Mouse (Mus musculus) intestine, embryonic 14.5 days (tissue): ENCODE measurements around the gene Hmg20b. TPM values are rescaled to one million over a fixed set of nuclear protein-coding genes. Genes with fewer than 3 reads are reported as not detected.

Source experiments
- ATAC-seq: fragments of 200-750 bp; cut with Nextera tagmentation; replicated peaks from 2 replicates; pipeline ENCODE4 v1.8.0; 2017; ENCODE audit warnings: low read depth, moderate number of reproducible peaks, moderate TSS enrichment, moderate library complexity; ENCODE audit not compliant: low FRiP score, low TSS enrichment
- DNase-seq: peaks from one replicate; pipeline ENCODE4 v3.0.0-alpha.2; 2018; ENCODE audit warnings: low spot score
- H3K27ac ChIP-seq: fragments of 300-500 bp; sonication (generic); 2 replicates; pipeline ENCODE4 v1.5.1; 2014; ENCODE audit warnings: low read depth, mild to moderate bottlenecking, control low read depth
- H3K27me3 ChIP-seq: fragments of 300-500 bp; sonication (generic); replicated peaks from 2 replicates; pipeline ENCODE4 v1.6.1; 2014; ENCODE audit warnings: low read length, control low read depth; ENCODE audit not compliant: control insufficient read depth, insufficient read depth
- H3K36me3 ChIP-seq: fragments of 300-500 bp; sonication (generic); 2 replicates; pipeline ENCODE4 v1.6.1; 2014; ENCODE audit warnings: low read length, control low read depth; ENCODE audit not compliant: control insufficient read depth, insufficient read depth
- H3K4me1 ChIP-seq: fragments of 300-500 bp; sonication (generic); replicated peaks from 2 replicates; pipeline ENCODE4 v1.6.1; 2014; ENCODE audit warnings: low read length, control low read depth, mixed read lengths; ENCODE audit not compliant: control insufficient read depth, insufficient read depth
- H3K4me2 ChIP-seq: fragments of 300-500 bp; sonication (generic); 2 replicates; pipeline ENCODE4 v1.6.1; 2014; ENCODE audit warnings: low read length
- H3K4me3 ChIP-seq: fragments of 300-500 bp; sonication (generic); 2 replicates; pipeline ENCODE4 v1.5.1; 2014; ENCODE audit warnings: low read depth, low read length, control low read depth, mixed read lengths
- H3K9ac ChIP-seq: fragments of 300-500 bp; sonication (generic); 2 replicates; pipeline ENCODE4 v1.6.1; 2014; ENCODE audit warnings: mild to moderate bottlenecking, low read length
- H3K9me3 ChIP-seq: fragments of 300-500 bp; sonication (generic); 2 replicates; pipeline ENCODE4 v1.6.1; 2016; ENCODE audit warnings: low read length, control low read depth; ENCODE audit not compliant: control insufficient read depth
- WGBS: fragments of 180-500 bp; shearing (Covaris S2); extraction: QIAGEN DNeasy Blood & Tissue Kit; methylation state at CpG from one replicate; pipeline ENCODE4 v1.1.7; 2014; 5-methylcytosine and 5-hydroxymethylcytosine counted together
- polyA plus RNA-seq: library from polyadenylated mRNA; unstranded; fragments of >200 nt; fragmentation: Nextera tagmentation; extraction: Ambion mirVana; gene quantifications from 2 replicates; pipeline ENCODE4 v1.2.1, GENCODE M21; 2014

Hmg20b gene
- polyA plus RNA-seq, 1 experiment from 2014 or later = 86.8 TPM

DNA sequence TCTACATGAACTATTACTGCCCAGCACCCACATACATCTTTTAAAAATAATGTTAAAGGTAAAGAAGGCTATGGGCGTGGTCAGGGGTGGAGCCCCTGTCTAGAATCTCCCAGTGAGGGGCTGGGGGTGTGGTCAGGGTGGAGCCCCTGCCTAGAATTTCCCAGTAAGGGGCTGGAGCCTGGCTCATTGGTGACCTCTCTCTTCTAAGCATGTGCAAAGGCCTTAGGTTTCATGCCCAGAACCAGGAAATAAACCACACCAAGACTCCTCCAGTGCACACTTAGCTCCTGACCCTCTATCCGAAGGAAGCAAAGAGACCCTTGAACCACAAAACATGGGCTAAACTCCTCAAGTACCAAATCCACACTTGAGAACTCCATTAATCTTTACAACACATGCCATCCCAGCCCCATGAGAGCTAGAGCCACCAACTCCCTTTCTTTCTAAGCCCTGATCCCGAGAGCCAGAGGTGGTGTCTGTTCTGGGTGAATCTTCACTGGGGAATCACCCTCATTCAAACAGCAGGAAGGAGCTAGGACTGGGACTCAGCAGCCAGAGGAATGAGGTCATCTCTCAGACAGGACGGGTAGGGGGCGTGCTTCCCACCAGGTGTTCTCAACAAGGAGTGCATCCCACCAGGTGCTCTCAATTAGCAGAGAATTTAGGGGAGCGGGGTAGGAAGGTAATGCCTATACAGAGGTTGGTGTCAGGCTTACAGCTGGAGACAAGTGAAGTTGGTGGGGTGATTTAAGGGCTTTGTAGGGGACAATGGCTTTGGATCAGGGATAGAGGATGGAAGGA lies 26.5 kb upstream of the Hmg20b start:
- ATAC-seq = no peak
- DNase-seq = peak; percentile 55
- WGBS = 38% methylated on average over 6 of the region's 6 CpGs
- H3K9me3 ChIP-seq = no peaks in the 10 kb centered on the region
- peaks cover 15% of the 10 kb centered on the region for H3K4me1 ChIP-seq
- H3K36me3 ChIP-seq = peaks cover 37% of the 10 kb centered on the region
- peak overlapping the region; percentile 71 for H3K4me3 ChIP-seq
- H3K27ac ChIP-seq = peak overlapping the region; percentile 27; the same call in 1 of the 2 replicates
- H3K9ac ChIP-seq = peak overlapping the region; percentile 85
- H3K27me3 ChIP-seq = no peaks in the 10 kb centered on the region
- H3K4me2 ChIP-seq = peak overlapping the region; percentile 86

DNA sequence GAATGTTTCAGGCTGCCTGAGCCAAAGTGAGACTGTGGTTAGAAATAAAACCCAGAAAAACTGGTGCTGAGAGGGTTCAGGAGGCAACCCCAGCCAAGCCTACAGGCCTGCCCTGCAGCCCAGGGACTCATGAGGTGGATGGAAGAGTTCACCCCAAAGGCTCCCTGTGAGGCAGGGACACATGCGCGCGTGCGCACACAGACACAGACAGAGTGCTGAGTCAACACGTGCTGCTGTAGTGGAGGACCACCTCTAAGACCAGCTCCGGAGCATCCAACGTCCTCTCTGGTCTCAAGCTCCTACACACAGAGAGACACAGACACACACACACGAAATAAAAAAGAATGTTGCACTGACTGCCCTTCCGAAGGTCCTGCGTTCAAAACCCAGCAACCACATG lies 25.0 kb upstream of the Hmg20b start:
- Histone ChIP-seq H3K9ac (no peak overlapping the region), H3K9me3 (no peaks in the 10 kb centered on the region), H3K4me1 (peaks cover 15% of the 10 kb centered on the region), H3K4me3 (no peak overlapping the region), H3K27ac (no peak overlapping the region), H3K36me3 (peaks cover 51% of the 10 kb centered on the region), H3K4me2 (no peak overlapping the region), H3K27me3 (no peaks in the 10 kb centered on the region)
- DNase-seq (no peak), ATAC-seq (no peak)
- WGBS = 94% methylated on average over 10 of the region's 10 CpGs

DNA sequence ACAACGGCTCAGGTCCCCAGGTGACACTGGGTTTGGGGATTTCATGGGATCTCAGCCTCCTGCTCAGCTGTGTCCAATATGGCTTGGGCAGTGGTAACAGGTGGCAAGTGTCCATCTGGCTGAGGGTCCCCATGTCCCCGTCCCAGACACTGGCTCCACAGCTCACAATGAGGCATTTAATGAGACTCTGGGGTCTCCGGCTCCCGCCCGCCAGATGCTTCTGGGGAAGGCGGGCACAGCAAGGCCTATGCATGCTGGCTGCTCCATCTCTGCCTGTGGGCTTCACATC lies 16.9 kb upstream of the Hmg20b start:
- DNase-seq = no peak
- WGBS = 82% methylated on average over 6 of the region's 6 CpGs
- H3K4me1 ChIP-seq = peaks cover 19% of the 10 kb centered on the region
- no peak overlapping the region for H3K4me3 ChIP-seq
- no peak overlapping the region for H3K4me2 ChIP-seq
- ATAC-seq = no peak
- peaks cover 59% of the 10 kb centered on the region for H3K36me3 ChIP-seq
- H3K27me3 ChIP-seq = peaks cover 29% of the 10 kb centered on the region
- no peak overlapping the region for H3K9ac ChIP-seq
- H3K9me3 ChIP-seq = no peaks in the 10 kb centered on the region
- no peak overlapping the region for H3K27ac ChIP-seq

GRCm38 (mm10) chr10:81366477-81367206 lies 16.4 kb upstream of the Hmg20b start:
- 76% methylated on average over 6 of the region's 6 CpGs for WGBS
- DNase-seq (no peak), ATAC-seq (no peak)
- Histone ChIP-seq H3K9me3 (no peaks in the 10 kb centered on the region), H3K4me3 (no peak overlapping the region), H3K27me3 (peaks cover 29% of the 10 kb centered on the region), H3K9ac (no peak overlapping the region), H3K4me2 (no peak overlapping the region), H3K36me3 (peaks cover 59% of the 10 kb centered on the region), H3K27ac (no peak overlapping the region), H3K4me1 (peaks cover 19% of the 10 kb centered on the region)

GRCm38 (mm10) chr10:81365672-81366476 lies 15.6 kb upstream of the Hmg20b start, which contains the start of gene 4930404N11Rik:
Gene 4930404N11Rik, minus strand, starts transcription at chr10:81365816.
- H3K27ac ChIP-seq = no peak within 1 kb of the TSS
- peaks cover 53% of the 10 kb centered on the region for H3K36me3 ChIP-seq
- H3K4me2 ChIP-seq = peak within 1 kb of the TSS; percentile 56
- WGBS = 35% methylated on average over 12 of the region's 12 CpGs
- H3K9me3 ChIP-seq = no peaks in the 10 kb centered on the region
- H3K9ac ChIP-seq = 0 out of 2 replicates have a peak within 1 kb of the TSS, but pooled peaks have one; percentile 16
- DNase-seq = peak; percentile 72
- peak within 1 kb of the TSS; percentile 32; the same call in 1 of the 2 replicates for H3K4me3 ChIP-seq
- peaks cover 29% of the 10 kb centered on the region for H3K27me3 ChIP-seq
- ATAC-seq = peak; percentile 26
- peaks cover 19% of the 10 kb centered on the region for H3K4me1 ChIP-seq

DNA sequence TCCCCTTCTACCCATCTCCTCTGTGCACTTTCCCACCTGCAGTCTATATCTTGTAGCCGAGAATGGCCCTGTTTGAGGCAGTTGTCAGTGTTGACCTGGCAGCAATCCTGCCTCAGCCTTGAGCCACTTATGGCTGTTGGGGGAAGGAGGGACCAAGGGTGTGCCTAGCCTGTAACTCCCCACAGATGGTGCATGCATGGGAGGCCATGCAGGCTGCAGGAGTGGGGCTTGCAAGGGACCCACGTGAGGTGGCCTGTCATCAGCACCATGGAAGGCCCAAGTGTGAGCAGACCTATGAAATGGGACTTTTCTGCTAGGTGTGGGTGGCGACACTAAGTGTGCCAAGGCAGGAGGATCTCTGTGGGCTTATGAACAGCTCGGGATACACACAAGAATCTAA lies 14.8 kb upstream of the Hmg20b start:
- WGBS = 37% methylated on average over 4 of the region's 4 CpGs
- peak overlapping the region; percentile 32; the same call in 1 of the 2 replicates for H3K4me3 ChIP-seq
- H3K4me2 ChIP-seq = no peak overlapping the region
- no peaks in the 10 kb centered on the region for H3K9me3 ChIP-seq
- peaks cover 19% of the 10 kb centered on the region for H3K4me1 ChIP-seq
- DNase-seq (no peak), ATAC-seq (peak; percentile 21; the same call in 1 of the 2 replicates)
- H3K27me3 ChIP-seq = peaks cover 29% of the 10 kb centered on the region
- H3K36me3 ChIP-seq = peaks cover 45% of the 10 kb centered on the region
- H3K27ac ChIP-seq = no peak overlapping the region
- no peak overlapping the region for H3K9ac ChIP-seq

DNA sequence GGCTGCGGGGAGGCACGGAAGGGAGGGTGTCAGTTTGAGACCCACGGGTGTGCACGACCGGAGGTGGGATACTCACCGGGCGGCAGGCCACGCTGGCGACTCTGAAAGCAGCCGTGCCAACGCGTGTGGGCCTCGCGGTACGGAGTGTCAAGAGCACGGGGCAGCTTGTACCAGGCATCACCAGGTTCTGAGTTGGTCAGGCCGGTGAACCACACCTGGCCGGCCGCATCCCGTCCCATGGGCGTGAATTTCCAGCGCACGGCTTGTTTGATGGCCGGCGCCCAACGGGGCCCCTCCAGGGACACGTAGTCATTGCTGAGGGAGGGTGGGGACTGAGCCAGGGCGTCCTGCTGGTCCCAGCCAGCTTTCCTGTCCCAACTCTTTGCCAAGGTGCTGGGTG lies 14.4 kb upstream of the Hmg20b start:
- ATAC-seq (peak; percentile 6; the same call in 1 of the 2 replicates), DNase-seq (no peak)
- peak overlapping the region; percentile 56 for H3K4me2 ChIP-seq
- no peak overlapping the region for H3K27ac ChIP-seq
- H3K9me3 ChIP-seq = no peaks in the 10 kb centered on the region
- H3K27me3 ChIP-seq = peaks cover 29% of the 10 kb centered on the region
- peak overlapping the region; percentile 32; the same call in 1 of the 2 replicates for H3K4me3 ChIP-seq
- H3K36me3 ChIP-seq = peaks cover 41% of the 10 kb centered on the region
- 0 out of 2 replicates have a peak overlapping the region, but pooled peaks have one; percentile 16 for H3K9ac ChIP-seq
- peaks cover 19% of the 10 kb centered on the region for H3K4me1 ChIP-seq
- 11% methylated on average over 28 of the region's 28 CpGs for WGBS
